ENCODE assay signal across 8 mouse cellular contexts in the genomic region with DNA sequence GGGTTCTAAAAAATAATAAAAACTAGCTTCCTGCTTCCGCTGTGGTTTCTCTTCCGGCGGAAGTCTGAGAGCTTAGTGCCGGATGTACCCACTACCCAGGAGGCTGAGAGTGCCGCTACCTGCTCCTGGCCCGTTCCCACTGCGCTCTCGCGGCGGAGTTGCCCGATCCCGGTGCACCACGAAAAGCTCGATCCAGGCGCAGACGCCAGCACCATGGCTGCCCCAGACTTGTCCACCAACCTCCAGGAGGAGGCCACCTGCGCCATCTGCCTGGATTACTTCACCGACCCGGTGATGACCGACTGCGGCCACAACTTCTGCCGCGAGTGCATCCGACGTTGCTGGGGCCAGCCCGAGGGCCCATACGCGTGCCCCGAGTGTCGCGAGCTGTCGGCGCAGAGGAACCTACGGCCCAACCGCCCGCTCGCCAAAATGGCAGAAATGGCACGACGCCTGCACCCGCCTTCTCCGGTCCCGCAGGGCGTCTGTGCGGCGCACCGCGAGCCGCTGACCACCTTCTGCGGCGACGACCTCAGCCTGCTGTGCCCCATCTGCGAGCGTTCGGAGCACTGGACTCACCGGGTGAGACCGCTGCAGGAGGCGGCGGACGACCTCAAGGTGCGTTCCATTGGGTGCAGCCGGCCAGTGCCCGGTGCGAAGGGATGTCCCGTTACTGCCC. TPM values are rescaled to one million over a fixed set of nuclear protein-coding genes. Genes with fewer than 3 reads are reported as not detected.
A peak's percentile ranks its signal among the peaks of the same experiment; 100 is the strongest.
DNase-seq lines count a peak whose midpoint lies in the region; ATAC-seq and TF ChIP-seq lines count a peak whose summit lies in the region.

A gene (plus strand): TSS at position 67 of the 679 bp plus-strand sequence.

- H3K27ac ChIP-seq in ES-Bruce4 (ENCODE audit: insufficient read depth, low read length) = peak within 1 kb of the TSS; percentile 8; the same call in 1 of the 2 replicates
- peak within 1 kb of the TSS; percentile 72 for H3K27ac ChIP-seq in bone marrow macrophage, adult 2 months (ENCODE audit: insufficient read depth, low read depth, low read length)
- H3K27ac ChIP-seq in forebrain, embryonic 10.5 days = peak within 1 kb of the TSS; percentile 89
- H3K27ac ChIP-seq in lung, embryonic 14.5 days (ENCODE audit: low read depth) = peak within 1 kb of the TSS; percentile 72

- intact Hi-C loops in heart, postnatal 14 days (cut with DNase I) = no loop called here

- peak within 1 kb of the TSS; percentile 86 for H3K4me3 ChIP-seq in ES-Bruce4 (ENCODE audit: low read depth, low read length)
- H3K4me3 ChIP-seq in bone marrow macrophage, adult 2 months (ENCODE audit: insufficient read depth, low read length) = peak within 1 kb of the TSS; percentile 97
- peak within 1 kb of the TSS; percentile 88 for H3K4me3 ChIP-seq in forebrain, embryonic 10.5 days
- peak within 1 kb of the TSS; percentile 94 for H3K4me3 ChIP-seq in lung, embryonic 14.5 days (ENCODE audit: low read depth, low read length)

- TF ChIP-seq EP300 in ES-Bruce4 (IDR thresholded peaks at IDR 0.05; ENCODE audit: insufficient read depth, low read depth, low read length) = no peak

- DNase-seq in forebrain, embryonic 10.5 days (ENCODE audit: extremely low spot score, low spot score) = peak; percentile 80
- peak; percentile 58 to 59 for DNase-seq in heart, postnatal 14 days
- peak; percentile 70 to 80 for DNase-seq in kidney, postnatal 4 days
- DNase-seq in lung, embryonic 14.5 days = peak; percentile 86
- peak; percentile 87 for DNase-seq in thymus, postnatal 0 days (ENCODE audit: low spot score)

- H3K27me3 ChIP-seq in ES-Bruce4 (ENCODE audit: control insufficient read depth, insufficient read depth, low read length, poor library complexity, severe bottlenecking) = no peaks in the 10 kb centered on the region
- H3K27me3 ChIP-seq in forebrain, embryonic 10.5 days (ENCODE audit: poor library complexity, severe bottlenecking) = no peaks in the 10 kb centered on the region
- no peaks in the 10 kb centered on the region for H3K27me3 ChIP-seq in lung, embryonic 14.5 days (ENCODE audit: insufficient read depth, low read length)

- no peaks in the 10 kb centered on the region for H3K4me1 ChIP-seq in ES-Bruce4 (ENCODE audit: control insufficient read depth, insufficient read depth, low read length)
- peaks cover 28% of the 10 kb centered on the region for H3K4me1 ChIP-seq in bone marrow macrophage, adult 2 months (ENCODE audit: control insufficient read depth, insufficient read depth, low read length)
- H3K4me1 ChIP-seq in forebrain, embryonic 10.5 days = peaks cover 59% of the 10 kb centered on the region
- H3K4me1 ChIP-seq in lung, embryonic 14.5 days (ENCODE audit: insufficient read depth) = 0 out of 2 replicates have a peak, but pooled peaks cover 5% of the 10 kb centered on the region

- no peak for TF ChIP-seq CTCF in ES-Bruce4 (IDR thresholded peaks at IDR 0.05; ENCODE audit: low read depth, low read length)
- no peak for TF ChIP-seq CTCF in bone marrow macrophage, adult 2 months (IDR thresholded peaks at IDR 0.05; ENCODE audit: low read depth, low read length)
- no peak for TF ChIP-seq CTCF in lung, embryonic 14.5 days (IDR thresholded peaks at IDR 0.05; ENCODE audit: low read depth)

- peak; percentile 40 for TF ChIP-seq POLR2A in ES-Bruce4 (IDR thresholded peaks at IDR 0.05; ENCODE audit: insufficient read depth, low read length)
- no peak for TF ChIP-seq POLR2A in bone marrow macrophage, adult 2 months (IDR thresholded peaks at IDR 0.05; ENCODE audit: borderline replicate concordance, low read depth, low read length)

- WGBS in forebrain, embryonic 10.5 days = under 1% methylated on average over 64 of the region's 64 CpGs
- under 1% methylated on average over 64 of the region's 64 CpGs for WGBS in lung, embryonic 14.5 days

- H3K36me3 ChIP-seq in ES-Bruce4 (ENCODE audit: control insufficient read depth, insufficient read depth, low read length, poor library complexity, severe bottlenecking) = peaks cover 7% of the 10 kb centered on the region
- peaks cover 53% of the 10 kb centered on the region for H3K36me3 ChIP-seq in forebrain, embryonic 10.5 days (replicated peaks)
- H3K36me3 ChIP-seq in lung, embryonic 14.5 days (ENCODE audit: insufficient read depth) = peaks cover 21% of the 10 kb centered on the region

- peak within 1 kb of the TSS; percentile 84 for H3K9ac ChIP-seq in ES-Bruce4 (ENCODE audit: low read depth, poor library complexity, severe bottlenecking)
- peak within 1 kb of the TSS; percentile 87 for H3K9ac ChIP-seq in lung, embryonic 14.5 days

- ATAC-seq in lung, embryonic 14.5 days (ENCODE audit: insufficient read depth) = peak; percentile 65
- ATAC-seq in neutrophil, adult 5-6 weeks (ENCODE audit: extremely low read depth, insufficient number of reproducible peaks, low FRiP score, poor library complexity, severe bottlenecking) = peak; percentile 42

- peak within 1 kb of the TSS; percentile 98 for H3K4me2 ChIP-seq in lung, embryonic 14.5 days

- H3K9me3 ChIP-seq in ES-Bruce4 (replicated peaks; ENCODE audit: control insufficient read depth, insufficient read depth, low read length, poor library complexity, severe bottlenecking) = no peaks in the 10 kb centered on the region
- no peaks in the 10 kb centered on the region for H3K9me3 ChIP-seq in forebrain, embryonic 10.5 days
- H3K9me3 ChIP-seq in lung, embryonic 14.5 days (ENCODE audit: low read depth, low read length) = no peaks in the 10 kb centered on the region

RNA-seq across cellular contexts. Expression of the gene that starts here (rescaled TPM):
- 22.5 and 25.6 TPM in 2 replicates for polyA plus RNA-seq in ES-Bruce4 (2011; ENCODE audit: insufficient read depth, insufficient read length, low read depth, missing spikeins)
- polyA plus RNA-seq in bone marrow macrophage, adult 2 months (2012; ENCODE audit: insufficient read depth, insufficient read length, missing spikeins) = 21.2 and 22.6 TPM in 2 replicates
- 18.5 and 19.6 TPM in 2 replicates for polyA plus RNA-seq in forebrain, embryonic 10.5 days (2016; fragmentation: Nextera tagmentation; extraction: Ambion mirVana)
- 10 to 100 TPM; 17.6 to 18.1 TPM for total RNA-seq in heart, postnatal 14 days (2021)
- 17.2 and 18.2 TPM in 2 replicates for polyA plus RNA-seq in lung, embryonic 14.5 days (2014; fragmentation: Nextera tagmentation; extraction: Ambion mirVana)
- 106 and 107 TPM in 2 replicates for total RNA-seq in neutrophil, adult 5-6 weeks (2017)
- 49.6 and 54.0 TPM in 2 replicates for polyA plus RNA-seq in thymus, postnatal 0 days (2015; fragmentation: Nextera tagmentation; extraction: Ambion mirVana)

Comparison
In these comparisons a context has a peak if more than half of its experiments do, and no peak if none do; other contexts are left out.
1. Peak in every context shown above with its lines: DNase-seq, ATAC-seq, H3K4me3 ChIP-seq and H3K27ac ChIP-seq.
2. H3K27ac ChIP-seq: peak in every context shown above with its lines; median percentile 89 in forebrain, embryonic 10.5 days; 72 in bone marrow macrophage, adult 2 months; 72 in lung, embryonic 14.5 days; 8 in ES-Bruce4.